Mouse (Mus musculus): ENCODE measurements around the gene Gm38655.
"Not testable (repeated sequence)": the region's sequence is repeated elsewhere in the genome, so short reads cannot be mapped to it uniquely, and the experiment has no call there.

The Gm38655 gene

DNA sequence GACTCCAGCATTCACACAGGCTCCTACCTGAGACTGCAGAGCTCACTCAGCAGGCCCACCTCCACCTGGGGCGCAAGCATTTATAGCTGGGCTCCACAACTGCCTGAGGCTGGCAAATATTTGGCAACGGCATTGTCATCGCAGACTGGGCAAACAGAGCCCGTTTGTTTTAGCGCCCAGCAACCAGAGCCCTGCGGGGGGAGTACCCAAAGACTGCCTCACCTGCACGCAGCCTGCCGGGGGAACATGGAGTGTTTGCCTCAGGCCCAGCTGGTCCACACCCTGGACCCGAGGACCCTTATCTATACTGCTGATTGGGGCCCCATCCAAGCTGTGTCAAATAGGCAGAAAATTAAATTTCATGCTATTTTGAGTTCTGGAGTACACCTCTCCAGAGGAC lies at the start of gene Gm38655:
Gene Gm38655, minus strand, starts transcription at position 61 of the 400 bp plus-strand sequence.
- DNase-seq (ENCODE audit: low spot score) = no peak

DNA sequence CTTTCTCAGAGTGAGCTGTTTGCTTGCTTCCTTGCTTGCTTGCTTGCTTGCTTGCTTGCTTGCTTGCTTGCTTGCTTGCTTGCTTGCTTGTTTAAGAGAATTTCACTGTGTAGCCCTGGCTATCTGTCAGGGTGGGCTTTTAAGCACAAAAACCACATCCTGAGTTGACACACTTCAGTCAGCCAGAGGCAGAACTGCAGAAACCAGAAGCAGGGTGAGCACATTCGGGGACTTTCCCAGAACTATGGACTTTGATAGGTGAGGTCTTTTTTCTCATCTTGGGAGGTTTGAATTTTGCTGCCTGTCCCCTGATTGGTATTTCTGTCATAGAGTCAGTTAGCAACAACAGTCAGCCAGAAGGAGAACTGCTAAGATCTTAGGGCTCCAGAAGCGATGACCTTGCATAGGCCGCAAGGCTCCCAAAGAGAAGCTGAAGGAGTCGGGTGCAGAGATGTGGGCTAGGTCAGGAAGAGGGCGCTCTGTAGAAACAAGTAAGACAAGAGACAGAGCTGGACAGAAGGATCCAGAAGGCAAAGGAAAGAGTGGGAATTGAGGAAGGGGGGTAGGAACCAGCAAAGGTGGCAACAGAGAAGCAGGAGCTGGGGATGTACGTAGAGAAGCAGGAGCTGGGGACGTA lies 49.4 kb upstream of the Gm38655 start:
- no peak for DNase-seq (ENCODE audit: low spot score)

DNA sequence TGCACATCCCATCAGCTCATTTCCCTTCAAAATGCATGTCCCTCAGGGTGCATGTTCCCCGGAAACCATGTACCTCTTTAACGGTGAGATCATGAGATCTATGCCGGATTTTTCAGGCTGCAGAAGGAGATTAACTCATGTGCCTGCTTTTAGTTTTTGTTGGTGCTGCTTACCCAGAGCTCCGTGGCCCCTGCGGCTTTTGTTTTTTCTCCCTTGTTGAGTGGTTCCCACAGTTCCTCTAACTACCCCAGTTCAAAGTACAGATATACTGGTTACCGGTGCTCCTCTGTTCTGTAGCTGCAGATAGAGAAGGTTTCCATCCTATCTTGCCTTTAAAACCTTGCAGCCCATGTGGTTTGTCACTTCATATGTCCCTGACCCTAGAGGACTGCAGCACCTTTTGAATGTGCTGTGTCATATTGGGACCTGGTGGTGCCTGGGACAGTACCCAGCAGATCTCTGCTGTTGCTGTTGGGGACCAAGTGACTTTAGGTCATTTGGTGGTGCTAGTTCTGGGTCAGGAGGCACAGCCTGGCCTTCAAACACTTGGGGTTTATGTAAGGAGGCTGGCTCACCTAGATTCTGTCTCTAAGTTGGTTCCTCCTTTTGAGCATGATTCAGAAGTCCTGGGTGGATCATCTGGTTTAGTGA lies 47.8 kb upstream of the Gm38655 start:
- DNase-seq (ENCODE audit: low spot score) = no peak

DNA sequence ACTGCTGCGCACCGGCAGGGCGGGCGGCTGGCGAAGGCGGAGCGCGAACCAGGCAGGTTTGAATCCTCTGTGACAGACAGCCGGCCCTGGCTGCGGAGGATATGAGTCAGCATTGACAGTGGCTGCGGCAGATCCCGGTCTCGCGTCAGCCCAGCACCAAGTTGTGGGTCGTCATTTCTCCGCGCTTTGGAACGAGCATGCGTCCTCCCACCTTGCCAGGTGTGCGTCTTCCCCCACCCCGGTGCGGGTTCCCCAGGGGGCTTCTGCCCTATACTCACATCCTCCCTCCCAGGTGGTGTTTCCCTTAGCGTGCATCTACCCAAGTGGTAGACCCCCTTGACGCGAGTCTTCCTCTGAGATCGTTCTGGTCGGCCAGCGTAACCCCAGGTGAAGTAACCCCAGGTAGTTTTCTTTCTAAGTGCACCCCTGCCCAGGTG lies 47.3 kb upstream of the Gm38655 start:
- not testable (repeated sequence) for DNase-seq (ENCODE audit: low spot score)

DNA sequence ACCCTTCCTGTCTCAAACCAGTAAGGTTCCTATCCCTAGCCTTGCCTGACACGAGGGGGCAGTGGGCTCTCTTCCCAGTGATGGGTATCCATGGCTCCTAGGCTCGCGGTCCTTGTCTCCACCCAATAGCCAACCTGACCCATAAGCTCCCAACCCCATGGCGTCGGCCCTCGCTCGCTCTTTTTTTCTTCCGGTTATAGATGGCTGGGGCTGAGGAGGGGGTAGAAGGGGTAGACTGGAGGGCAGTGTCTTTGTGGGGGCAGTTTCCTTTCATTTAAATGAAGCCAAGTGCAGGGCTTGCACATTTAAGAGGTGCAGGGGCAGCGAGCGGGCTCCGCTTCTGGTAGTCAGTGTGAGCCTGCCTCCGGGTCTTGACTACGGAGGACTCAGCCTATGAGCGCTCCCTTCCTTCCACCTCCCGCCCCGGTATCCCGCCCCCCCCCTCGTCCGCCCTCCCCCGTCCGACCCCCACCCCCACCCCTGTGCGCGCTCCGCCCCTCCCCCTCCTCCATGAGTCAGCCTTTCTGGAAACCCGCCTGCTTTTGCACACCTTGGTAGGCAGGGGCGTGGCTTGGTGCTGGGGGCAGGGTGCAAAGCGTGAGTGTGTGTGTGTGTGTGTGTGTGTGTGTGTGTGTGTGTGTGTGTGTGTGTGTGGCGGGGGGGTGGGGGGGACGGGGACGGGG lies 46.7 kb upstream of the Gm38655 start:
- DNase-seq (ENCODE audit: low spot score) = peak; percentile 61

- DNase-seq (ENCODE audit: low spot score) = no peak
Measured at GRCm38 (mm10) chr17:25220746-25221145, 45.5 kb upstream of the Gm38655 start.

DNA sequence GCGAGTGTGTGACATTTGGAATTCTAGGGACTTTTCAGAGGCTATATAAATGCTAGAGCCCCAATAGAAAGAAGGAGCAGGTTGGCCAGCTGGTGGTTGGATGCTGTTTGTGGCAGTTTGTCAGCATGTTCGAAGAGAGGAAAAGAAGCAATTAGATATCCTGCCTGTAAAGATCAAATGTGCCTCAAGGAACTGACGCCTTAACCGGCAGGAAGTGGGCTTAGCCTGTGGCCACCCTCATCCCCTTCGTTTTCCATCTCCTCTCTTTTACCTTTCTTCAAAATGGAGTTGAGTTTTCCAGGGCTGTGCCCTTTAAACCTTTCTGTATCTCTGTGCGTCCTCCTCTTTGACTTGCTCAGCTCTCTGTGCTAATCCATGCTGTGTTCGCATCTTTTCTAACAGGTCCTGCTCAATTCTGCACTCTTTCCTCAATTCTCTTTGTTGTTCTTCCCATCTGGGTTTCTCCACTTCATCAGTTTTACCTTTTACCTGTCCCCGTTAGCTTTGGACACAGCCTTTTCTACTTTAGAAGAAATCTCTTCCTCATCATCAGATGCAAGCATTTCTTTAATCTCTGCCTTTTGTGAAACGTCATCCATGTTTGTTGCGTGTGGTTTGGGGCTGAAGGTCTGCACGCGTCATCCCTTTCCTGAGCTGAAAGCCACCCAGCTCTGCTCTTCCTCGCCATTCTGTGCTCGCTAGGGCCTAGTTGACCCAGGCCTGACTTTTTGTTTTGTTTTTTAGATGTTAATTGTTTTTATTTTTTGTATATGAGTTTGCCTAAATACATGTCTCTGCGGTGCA lies 44.4 kb upstream of the Gm38655 start:
- no peak for DNase-seq (ENCODE audit: low spot score)

GRCm38 (mm10) chr17:25218967-25219366 lies 43.7 kb upstream of the Gm38655 start:
- DNase-seq (ENCODE audit: low spot score) = no peak

GRCm38 (mm10) chr17:25215431-25215830 lies 40.2 kb upstream of the Gm38655 start:
- DNase-seq (ENCODE audit: low spot score) = no peak

DNA sequence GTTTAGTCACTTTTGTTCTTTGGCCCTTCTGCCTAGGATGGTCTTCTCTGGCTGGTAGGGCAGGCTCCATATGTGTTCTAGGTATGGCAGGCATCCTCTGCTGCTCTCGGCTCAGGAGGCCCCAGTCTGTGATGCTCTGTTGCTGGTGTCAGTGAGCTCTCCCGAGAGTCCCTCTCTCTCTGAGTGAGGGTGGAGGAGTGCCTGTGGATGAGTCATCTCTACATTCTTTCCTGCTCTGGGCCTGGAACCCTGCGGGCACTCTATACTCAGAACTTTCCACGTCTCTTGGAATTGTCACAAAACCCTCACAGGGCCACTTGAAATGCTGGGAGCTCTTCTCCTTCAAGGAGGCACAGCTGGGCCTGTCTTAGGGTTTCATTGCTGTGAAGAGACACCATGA lies 36.4 kb upstream of the Gm38655 start:
- no peak for DNase-seq (ENCODE audit: low spot score)

DNA sequence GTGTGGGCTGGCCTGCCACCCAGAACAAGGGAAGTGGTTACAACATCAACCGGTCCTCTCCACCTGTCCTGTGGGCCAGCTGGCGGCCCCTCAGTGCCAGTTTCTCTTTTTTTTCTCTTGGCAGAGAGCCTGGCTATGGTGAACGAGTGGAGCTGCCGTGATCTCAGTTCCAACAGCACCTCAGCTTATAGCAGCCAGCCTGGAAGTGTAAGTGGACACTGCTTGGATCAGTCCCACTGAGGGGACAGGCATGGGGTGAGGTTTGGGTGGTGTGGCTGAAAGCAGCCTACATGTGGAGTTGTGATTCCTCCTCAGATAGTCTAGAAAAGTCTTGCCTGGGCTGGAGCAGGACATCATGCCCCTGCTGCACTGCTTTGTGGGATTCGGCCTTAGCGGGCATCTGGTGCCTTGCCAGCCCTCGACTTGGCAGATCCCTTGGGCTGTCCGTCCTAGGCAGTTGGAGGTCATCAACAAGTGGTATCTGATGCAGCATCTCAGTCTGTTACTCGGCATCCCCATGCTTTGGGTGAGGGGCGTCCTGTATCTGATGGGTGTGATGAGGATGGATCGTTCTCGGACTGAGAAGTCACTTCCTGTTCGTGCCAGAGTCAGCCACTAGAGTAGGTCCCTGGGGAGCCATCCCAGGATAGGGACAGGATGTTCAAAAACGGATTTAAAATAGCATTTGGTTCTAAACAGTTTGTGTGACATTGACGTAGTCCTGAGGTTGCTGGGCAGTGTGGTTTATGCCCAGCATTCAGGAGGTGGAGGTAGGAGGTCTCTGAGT lies 35.6 kb upstream of the Gm38655 start:
- DNase-seq (ENCODE audit: low spot score) = no peak

- no peak for DNase-seq (ENCODE audit: low spot score)
Measured at GRCm38 (mm10) chr17:25210006-25210405, 34.7 kb upstream of the Gm38655 start.

- no peak for DNase-seq (ENCODE audit: low spot score)
Measured at GRCm38 (mm10) chr17:25202401-25202800, 27.1 kb upstream of the Gm38655 start.

DNA sequence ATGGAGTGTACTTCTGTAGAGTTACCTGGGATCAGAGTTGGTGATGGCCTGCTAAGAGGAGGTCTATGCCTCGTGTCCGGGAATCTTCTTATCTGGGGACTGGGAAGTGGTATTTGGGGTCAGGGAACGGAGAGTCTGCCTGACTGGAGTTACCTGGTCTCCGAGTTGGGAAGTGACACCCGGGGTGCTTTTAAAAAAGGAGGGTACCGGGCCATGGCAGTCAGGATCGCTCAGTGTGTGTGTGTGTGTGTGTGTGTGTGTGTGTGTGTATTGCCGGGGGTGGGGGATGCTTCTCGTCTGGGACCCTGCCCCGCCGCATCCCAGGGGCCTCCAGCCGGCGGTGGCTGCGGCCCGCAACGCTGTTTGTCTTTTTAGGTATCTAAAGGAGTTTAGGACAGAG lies 13.8 kb upstream of the Gm38655 start:
- no peak for DNase-seq (ENCODE audit: low spot score)

GRCm38 (mm10) chr17:25188150-25189031 lies 13.1 kb upstream of the Gm38655 start, which contains the start of gene Unkl:
TSS of gene Unkl (plus strand) at chr17:25188397.
- DNase-seq (ENCODE audit: low spot score) = peak; percentile 73

DNA sequence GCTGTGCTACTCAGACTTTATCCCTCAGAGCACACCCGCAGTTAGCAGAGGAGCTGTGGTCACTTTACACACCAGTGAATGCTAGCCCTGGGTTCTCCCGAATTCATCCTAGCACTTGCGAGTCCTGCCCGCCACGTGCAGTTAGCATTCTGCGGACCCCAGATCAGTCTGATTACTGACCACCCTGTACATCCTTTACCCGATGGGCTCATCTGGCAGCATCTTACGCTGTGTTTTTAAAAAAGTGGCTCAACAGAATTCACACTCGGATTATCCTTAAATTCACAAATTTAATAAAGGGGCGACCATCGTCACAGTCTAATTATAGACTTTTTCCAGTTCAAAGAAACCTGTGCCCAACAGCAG lies 12.5 kb upstream of the Gm38655 start:
- no peak for DNase-seq (ENCODE audit: low spot score)

GRCm38 (mm10) chr17:25184961-25185360 lies 9.7 kb upstream of the Gm38655 start:
- peak; percentile 3 for DNase-seq (ENCODE audit: low spot score)

DNA sequence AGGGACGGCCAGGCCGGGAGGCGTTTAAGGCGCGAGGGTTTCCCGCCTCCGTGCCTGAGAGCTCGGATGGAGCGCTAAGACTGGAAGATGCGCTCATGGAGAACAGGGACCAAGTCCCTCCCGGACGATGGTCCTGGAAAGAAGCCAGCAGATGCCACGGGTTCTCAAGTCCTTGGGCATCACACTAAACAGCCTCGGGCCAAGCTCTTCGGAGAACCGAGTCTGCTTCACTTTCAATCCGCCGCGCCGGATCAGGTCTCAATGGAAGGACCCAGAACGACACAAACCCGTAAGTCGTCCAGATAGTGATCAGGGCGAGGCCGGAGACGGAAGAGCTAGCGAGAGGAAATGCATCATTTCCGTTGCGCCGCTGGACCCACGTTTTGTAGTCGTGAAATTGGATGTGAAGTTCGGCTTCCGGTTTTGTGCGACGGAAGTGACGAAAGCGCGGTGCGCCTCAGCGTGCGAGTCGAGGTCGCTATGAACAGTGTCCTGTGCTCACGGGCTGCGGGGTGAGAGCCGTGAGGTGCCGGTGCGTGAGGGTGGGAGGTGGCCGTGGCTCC lies 8.9 kb upstream of the Gm38655 start, which contains the start of gene BC003965:
Gene BC003965, plus strand, starts transcription at position 426 of the 563 bp plus-strand sequence.
- peak; percentile 99 for DNase-seq (ENCODE audit: low spot score)

- peak; percentile 3 for DNase-seq (ENCODE audit: low spot score)
Measured at GRCm38 (mm10) chr17:25183232-25183631, 8.0 kb upstream of the Gm38655 start.

- no peak for DNase-seq (ENCODE audit: low spot score)
Measured at GRCm38 (mm10) chr17:25172558-25172957, 2.7 kb downstream of the Gm38655 start.
